Mouse (Mus musculus): ENCODE measurements around the gene Atxn2.

The Atxn2 gene

DNA sequence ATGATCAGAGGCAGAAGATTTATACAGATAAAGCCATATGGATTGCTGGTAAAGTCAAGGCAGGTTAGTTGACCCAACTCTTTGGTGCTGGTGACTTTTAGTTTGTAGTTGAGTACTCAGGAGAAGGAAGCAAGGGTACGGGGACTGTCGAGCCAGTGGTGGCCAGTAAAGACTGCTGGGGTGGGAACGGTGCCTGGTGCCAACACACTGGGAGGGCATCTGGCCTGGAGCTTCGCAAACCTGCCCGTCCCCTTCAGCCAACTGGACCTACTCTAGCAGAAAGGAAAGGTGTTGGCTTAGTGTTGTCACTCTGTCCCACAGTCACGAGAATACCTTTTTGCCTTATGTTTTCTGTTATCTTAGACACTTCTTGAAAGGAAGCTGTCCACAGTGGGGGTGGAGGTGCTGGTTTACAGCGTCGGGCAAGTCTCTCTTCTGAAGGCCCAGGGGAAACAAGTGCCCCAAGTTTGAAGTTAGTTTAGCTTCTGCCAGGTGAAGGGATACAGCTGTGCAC, 104.8 kb downstream of the Atxn2 start:
- no peak for DNase-seq (ENCODE audit: low read depth, low spot score)

DNA sequence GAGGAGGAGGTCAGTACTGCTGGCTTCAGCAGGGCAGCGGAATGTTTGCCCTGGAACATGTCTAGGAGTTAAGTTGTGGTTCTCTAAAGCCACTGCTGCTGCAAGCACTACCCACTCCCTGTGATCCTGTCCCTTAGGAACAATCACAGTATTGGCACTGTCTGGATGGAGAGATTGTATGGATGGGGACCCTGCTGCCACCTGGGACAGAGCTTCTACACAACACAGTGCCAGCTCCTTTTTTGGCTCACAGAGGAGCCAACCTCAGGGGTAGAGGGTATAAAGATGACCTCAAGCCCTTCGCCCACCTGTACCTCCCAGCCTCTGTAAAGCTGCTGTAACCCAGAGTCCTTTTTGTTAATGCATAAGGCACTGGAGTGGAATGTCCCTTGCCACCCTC, 105.5 kb downstream of the Atxn2 start:
- DNase-seq (ENCODE audit: low read depth, low spot score) = no peak

DNA sequence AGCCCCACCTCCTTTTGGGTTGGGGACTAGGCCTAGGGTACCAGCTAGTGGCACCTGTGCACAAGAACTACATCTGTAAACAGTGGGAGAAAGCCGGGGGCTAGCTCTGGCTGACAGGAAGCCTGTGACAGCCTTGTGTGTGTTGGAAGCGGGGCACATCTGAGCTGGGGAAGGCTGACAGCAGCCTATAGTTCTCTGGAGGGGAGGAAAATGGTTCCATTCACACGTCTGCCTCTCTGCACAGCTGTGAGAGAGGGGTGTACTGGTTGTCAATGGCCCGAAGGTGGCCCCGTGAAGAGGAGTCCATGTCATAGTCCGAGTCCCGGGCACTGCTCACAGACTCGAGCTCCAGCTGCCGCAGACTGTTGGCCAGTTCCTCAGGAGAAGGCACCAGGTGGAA, 106.4 kb downstream of the Atxn2 start:
- no peak for DNase-seq (ENCODE audit: low read depth, low spot score)

DNA sequence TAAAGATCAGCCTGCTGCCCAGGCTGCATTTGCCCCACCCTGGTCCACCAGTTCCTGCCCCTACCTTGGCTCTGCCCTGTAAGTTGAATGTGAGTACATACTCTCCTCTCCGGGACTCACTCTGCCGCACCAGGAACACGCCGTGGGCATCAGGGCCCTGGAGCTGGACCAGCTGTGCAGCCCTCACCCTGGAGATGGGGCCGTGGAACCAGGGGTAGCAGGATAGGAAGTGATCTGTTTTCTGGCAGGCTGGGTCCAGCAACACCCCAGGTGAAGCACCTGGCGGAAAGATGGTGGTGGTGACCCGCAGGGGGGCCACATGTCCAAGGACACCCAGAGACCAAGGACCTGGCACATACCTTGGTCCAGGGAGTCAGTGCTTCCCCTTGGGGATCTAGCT, 107.3 kb downstream of the Atxn2 start:
- no peak for DNase-seq (ENCODE audit: low read depth, low spot score)

DNA sequence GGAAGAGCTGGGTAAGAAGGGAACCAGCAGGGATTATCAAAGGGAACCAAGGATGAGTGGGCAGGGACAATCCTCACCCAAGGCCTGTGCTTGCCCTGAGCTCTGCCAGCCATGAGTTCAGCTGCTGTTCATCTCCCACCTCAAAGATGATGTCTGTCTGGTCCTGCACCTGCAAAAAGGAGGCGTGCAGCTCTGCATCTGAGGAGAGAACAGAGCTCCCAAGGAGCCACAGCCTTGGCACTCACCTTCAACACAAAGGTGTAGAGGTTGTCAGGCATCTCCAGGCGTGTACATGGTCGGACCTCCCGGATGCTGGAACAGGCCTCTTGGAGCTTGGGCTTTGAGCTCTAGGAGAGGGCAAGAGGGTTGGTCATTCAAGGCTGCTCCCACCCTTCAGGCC, 107.7 kb downstream of the Atxn2 start:
- no peak for DNase-seq (ENCODE audit: low read depth, low spot score)

DNA sequence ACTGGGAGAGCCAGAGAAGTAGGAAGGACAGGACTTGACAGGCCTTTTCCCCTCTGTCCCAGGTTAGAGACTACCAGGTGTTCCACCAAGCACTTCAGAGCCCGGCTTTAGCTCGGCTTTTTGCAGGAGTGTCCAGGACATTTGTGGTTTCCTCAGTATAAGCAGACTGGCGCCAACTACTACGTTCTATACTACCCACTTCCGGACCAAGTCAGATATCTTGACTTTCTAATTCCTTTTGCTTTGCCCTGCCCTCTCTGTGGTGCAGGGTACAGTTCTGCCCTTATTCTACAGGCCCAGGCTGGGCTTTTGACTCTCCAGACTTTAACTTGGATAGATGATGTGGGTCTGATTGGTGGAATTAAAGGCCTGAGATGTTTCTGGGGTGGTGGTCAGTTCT, 108.4 kb downstream of the Atxn2 start:
- no peak for DNase-seq (ENCODE audit: low read depth, low spot score)

DNA sequence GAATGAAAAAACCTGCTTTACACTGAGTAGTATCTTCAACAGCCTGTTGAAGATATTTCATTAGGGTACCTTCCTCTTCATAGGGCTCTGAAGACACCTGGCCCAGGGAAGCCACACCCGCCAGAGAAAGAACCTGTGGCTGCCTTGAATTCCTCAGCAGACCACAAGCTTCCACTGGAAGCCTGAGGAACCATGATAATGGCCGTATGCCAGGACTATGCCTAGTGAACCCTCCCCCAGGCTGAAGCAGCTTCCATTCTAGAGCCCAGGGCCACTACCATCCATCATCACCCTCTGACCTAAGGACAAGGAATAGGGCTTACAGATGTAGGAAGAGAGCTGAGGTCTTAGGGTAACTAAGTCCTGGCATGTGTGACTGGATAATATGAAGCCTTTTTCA, 109.0 kb downstream of the Atxn2 start:
- DNase-seq (ENCODE audit: low read depth, low spot score) = no peak

DNA sequence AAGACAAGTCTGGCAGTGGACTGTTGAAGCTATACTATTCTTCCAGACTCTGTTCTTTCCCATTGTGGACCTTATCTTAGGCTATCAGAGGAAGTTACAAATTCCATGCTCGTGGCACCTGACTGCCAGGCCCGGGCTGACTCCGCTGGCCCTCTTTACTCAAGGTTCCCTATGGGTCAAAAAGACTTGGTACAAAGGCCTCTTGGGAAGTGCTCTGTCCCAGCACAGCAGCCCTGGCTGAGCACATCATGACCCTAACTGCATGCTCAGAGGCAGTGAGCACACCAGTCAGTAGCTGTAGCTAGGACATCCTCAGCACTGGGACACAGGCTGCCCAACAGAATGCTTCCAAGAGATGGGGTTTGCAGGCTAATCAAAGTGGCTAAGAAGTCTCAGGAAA, 109.5 kb downstream of the Atxn2 start:
- DNase-seq (ENCODE audit: low read depth, low spot score) = no peak

DNA sequence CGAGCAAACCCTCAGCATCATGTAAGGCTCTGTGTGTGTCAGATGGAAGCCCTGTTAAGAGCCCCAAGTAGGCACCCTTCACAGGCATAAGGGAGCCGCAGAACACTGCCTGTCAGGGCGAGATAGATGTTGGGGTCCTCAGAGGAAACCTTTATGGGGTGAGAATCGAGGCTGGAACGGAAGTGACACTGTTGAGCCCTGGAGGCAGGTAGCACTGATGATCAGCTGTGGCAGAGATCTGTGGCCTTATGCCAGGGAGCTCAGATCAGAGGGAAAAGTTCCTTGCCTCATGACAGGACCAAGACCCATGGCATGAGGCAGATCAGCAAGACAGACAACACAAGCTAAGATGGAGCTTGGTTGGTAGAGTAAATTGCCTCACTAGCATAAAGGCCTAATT, 110.0 kb downstream of the Atxn2 start:
- no peak for DNase-seq (ENCODE audit: low read depth, low spot score)

DNA sequence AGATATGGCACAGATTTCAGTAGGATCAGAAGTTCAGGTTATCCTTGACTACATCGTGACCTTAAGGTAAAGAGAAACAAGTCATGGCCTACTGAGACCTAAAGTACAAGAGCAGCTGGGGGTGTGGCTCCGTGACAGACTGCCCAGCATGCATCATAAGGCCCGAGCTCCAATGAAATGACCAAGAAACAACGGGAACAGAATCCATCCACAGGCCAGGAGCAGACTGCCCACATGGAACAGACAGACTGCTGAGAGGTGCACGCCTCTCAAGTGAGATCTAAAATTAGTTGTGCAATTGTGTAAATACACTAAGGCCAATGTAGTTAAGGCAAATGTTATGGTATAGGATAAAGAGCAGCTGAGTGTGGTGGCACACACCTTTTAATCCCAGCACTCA, 110.4 kb downstream of the Atxn2 start:
- no peak for DNase-seq (ENCODE audit: low read depth, low spot score)

DNA sequence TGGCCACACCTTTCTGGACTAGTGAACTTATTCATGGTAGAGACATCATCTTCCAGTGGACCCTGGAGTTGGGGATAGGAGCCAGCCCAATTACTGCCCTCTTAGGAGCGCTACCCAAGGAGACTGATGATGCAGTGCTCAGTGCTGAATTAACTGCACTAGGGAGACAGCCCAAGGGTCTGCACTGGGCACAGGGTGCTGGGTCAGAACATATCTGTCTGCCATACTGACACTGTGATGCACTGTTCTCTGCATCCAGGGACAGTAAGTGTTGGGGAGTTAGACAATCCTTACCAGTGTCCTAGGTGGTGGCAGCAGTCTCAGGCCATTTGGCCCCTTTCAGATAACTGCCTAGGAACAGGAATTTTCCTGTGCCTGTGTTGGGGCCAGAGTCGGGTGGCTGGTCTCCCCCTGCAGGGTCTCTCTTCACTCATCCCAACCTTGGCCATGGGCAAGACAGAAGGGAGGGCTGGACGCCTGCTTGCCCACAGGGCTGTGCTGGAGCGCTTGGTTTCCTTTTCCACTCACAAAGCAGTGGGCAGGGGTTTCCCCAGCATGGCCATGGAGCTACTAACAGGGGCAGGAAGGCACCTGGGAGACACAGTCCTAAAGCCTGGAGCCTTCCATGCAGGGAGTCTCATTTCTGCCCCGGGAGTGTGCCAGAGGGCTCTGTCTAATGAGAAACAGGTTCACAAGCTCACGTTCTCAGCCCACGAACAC, 111.8 kb downstream of the Atxn2 start:
- DNase-seq (ENCODE audit: low read depth, low spot score) = no peak

DNA sequence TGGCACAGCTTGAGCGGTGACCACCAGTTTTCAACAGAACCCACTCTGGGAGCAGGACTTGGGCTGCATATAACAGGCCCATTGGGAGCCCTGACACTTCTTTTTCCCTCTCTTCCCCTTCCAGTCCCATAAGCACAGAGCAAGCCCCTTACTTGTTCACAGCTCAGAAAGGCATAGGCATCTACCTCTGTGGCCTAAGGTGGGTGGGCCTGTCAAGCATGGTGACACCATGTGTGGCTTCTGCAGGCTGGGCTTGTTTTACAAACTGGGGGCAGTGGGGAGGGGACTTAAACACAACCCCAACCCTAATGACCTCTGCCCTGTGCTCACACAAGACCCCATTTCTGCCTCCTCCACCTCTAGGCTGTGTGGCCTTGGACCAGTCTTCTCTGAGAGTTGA, 112.5 kb downstream of the Atxn2 start:
- DNase-seq (ENCODE audit: low read depth, low spot score) = no peak

DNA sequence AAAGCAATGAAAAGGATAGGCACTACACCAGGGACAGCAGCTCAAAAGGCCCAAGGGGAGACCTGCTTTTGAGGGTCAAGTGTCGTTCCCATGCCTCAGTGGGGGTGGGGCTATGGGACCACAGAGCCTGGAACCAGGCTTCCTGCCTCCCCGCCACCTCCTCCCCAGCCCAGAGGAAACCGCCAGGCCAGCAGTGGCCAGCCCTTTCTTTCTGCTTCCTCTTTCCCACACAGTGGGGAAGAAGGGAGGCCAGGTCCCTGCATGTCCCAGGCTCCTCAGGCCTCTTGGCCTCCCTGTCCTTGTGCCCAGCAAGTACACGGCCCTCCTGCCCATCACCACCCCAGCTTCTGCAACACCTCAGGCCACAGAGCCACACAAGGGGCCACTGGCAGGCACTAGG, 113.0 kb downstream of the Atxn2 start:
- DNase-seq (ENCODE audit: low read depth, low spot score) = no peak

DNA sequence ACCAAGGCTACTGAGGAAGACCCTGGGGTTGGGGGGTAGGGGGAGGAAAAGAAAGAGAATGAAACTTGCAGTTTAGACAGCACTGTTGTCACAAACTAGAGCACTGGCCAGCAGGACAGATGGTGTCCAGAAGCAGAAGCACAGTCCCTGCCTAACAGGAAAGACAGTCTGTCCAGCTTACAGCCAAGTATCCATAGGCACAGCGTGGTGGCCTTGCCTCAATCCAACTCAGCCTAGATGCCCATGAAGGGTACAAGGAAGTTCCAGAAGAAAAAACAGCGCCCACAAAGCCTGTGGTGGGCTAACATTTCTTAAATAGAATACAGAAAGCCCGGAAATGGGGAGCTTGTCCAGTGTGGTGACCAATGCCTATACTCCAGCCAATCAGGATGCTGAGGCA, 114.5 kb downstream of the Atxn2 start:
- DNase-seq (ENCODE audit: low read depth, low spot score) = no peak

DNA sequence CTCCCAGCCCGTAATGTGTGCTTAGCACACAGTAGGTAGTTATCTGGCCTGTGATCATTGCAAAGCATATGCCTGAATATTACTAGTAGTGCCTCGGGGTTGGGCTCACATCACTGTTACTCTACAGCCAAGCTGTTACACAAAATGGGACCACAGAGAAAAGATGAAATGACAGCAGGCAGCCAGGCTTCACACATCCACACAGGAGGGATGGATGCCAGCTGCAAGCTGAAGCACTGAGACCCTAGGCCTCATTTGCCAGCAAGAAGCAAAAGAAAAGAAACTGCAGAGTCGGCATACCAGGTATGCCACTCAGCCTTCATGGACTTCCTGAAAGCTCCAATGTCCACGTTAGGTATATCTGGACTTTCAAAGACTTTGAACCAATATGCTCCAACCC, 116.7 kb downstream of the Atxn2 start:
- no peak for DNase-seq (ENCODE audit: low read depth, low spot score)

DNA sequence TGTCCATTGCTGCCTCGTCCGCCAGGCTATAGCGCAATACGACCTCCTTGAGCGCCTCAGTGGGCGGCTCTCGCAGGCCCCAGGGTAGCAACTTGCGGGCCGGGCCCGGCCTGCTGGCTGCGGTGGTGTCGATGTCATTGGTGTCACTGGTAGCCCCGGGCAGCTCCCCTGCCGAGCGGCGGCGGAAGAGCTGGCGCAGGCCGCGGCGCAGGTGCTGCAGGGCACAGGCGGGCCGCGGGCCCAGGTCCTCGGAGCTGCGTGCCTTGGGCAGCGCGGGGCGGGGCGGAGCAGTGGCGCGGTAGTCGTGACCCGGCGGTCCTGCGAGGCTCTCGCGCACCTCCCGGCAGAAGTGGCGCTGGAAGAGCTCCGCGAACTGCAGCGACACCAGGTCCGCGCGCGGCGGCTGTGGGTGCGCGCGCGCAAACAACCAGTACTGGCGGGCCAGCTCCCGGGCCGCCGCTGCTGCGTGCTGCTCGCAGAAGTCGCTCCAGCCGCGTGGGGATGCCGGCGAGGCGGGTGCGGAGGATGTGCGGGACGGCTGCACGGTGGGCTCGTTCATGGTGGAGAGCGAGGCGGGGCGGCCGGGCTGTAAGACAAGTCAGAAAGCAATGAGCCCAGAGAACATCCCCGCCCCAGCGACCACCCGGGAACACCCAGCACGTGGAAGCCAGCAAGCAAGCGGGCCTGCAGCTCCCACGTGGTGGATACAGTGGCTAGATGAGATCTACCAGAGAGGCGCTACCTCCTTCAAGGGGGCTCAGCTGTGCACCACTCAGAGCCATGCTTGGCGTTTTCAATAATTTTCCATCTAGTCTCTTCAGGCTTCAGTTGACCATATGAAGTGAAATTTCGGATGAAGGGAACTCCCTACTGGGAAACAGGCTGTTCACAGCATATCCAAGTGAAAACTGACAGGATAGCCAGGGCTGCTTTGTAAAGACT, 117.6 kb downstream of the Atxn2 start:
- DNase-seq (ENCODE audit: low read depth, low spot score) = no peak

DNA sequence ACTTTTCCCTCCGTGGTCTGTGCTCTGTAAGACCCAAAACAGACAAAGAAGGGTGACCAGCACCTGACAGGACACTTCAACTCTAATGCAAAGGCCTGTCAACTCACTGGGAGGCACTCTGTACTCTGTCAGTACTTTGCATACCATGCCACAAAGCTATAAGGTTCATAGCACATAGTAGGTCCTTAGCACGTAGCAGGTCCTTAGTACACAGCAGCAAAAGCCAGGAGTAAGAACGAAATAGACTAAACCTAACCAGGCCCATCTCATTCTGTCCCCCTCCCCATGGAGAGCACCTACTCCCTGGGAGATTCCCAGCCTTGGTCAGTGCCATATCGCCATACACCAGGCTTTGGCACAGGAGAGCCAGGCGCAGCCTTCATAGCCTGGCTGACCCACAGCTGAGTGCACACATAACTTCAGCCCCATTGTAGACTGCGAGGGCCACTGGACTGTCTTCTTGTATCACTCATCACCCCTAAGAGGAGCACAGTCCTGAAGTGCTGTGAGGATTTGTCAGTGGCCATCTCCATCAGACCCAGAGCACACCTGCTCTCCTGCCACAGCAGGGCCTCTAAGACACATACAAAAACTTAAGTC, 120.0 kb downstream of the Atxn2 start:
- DNase-seq (ENCODE audit: low read depth, low spot score) = no peak

DNA sequence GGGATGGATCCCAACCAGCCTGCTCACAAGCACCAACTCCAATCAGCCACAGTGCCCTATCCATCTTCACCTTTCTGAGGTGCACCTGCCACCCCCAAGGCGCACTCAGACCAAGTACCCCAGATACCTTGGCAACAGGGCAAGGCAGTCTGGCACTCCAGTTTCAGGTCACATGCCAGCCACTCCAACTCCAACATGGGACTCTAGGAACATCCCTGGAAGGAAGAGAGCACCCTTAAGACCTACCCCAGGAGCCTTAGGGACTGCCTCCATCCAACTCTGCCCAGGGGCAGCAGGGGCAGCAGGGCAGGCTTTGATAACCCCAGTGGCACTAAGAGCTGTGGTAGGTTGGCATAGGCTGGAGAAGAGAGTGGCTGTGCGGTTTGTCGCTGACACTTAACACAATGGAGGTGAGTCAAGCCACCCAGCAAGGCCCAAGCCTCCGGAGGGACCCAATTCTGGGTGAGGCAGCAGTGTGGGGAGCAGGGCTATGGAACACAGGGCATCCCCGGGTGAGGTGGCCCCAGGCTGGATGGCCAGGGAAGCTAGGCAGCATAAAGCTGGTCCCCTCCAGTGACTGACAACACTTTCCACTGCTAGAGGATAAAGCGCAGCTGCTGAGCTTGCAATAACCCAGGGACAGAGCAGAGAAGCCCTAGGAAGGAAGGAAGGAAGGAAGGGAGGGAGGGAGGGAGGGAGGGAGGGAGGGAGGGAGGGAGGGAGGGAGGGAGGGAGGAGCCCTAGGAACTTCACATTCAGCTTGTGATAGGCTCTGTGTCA, 121.4 kb downstream of the Atxn2 start:
- DNase-seq (ENCODE audit: low read depth, low spot score) = no peak

DNA sequence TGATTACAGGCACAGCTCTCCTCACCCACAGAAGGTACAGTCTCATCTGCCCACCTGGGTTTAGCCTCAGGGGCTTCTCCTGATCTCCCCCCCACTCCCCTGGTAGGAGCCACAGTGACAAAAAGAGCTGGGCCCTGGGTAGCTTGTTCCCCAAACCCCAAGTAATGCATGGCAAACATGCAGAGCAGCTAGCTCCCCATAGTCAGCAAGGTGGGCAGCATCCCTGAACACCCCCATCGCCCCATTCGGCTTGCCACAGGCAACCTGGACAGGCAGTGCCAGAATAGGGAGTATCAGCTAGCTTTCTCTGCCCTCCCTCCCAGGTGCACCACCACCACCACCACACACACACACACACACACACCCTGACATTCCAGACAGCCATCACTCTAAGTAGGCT, 122.0 kb downstream of the Atxn2 start:
- DNase-seq (ENCODE audit: low read depth, low spot score) = no peak

DNA sequence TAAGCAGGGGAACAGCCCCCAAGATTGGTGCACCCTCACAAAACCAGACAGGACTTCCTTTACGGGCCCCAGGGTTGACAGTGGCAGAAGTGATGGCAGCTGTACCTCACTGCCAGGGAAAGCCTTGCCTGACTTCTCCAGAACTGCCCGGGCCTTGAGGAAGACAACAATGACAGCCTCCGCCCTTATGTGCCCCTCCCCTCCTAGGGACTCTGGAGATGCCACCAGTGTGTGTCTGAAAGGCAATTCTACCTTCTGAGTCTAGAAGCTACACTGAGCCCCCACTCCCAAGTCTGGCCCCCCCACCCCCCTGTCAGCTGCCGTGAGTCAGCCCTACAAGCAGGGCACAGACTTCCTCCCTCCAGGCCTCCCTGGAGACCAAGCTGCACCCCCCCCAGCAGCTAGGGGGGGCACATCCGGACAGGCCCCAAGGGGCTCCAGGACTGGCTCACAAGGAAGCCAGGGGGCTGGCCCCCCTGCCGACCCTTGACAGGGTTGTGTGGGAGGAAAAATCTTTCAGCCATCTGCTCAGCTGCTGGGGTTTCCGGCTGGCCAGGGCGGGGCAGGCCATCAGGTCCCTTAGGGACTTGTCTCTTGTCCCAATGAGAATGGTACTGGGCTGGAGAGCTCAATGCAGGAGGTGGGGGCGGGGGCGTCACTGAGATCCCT, 122.6 kb downstream of the Atxn2 start:
- DNase-seq (ENCODE audit: low read depth, low spot score) = no peak

DNA sequence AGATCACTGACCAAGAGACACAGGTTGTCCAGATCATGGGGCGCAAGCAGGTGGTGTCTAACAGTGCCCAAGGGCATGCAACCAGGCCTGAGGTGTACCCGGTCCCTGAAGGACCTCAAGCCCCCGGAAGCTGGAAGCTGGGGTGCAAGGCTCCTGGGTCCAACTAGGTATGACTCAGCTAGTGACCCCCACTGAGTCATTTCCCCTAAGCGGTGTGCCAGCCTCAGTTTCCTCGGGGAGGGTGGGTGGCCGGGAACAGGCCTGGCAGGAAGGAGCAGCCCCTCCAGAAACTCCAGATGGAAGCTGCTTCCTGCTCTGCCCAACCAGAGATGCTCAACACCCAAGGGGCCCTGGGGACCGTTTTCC, 123.1 kb downstream of the Atxn2 start:
- no peak for DNase-seq (ENCODE audit: low read depth, low spot score)
